8 mouse cellular contexts compared by ENCODE assay signal in the genomic region with DNA sequence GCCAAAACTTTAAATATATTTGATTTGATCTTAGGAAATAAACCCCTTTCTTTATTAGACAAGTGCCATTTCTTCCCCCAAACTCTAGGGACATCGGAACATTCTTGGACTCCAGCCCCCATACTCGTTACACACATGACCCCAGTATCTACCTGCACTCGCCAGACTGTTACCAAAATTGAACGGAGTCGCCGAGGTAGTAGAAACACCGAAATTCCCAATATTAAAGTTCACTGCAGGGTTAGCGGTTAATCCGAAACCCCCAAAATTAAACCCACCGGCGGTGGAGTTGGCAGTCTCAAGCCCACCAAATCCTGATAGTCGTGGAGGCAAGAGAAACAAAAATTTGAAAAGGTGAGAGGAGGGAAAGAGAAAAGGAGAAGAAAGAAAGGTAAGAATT. TPM values are rescaled to one million over a fixed set of nuclear protein-coding genes. Genes with fewer than 3 reads are reported as not detected.
DNase-seq lines count a peak whose midpoint lies in the region; ATAC-seq and TF ChIP-seq lines count a peak whose summit lies in the region.

No protein-coding gene starts in this region.

- H3K27me3 ChIP-seq in kidney, postnatal 0 days (ENCODE audit: insufficient read depth, low read length): no peaks in the 10 kb centered on the region
- no peaks in the 10 kb centered on the region for H3K27me3 ChIP-seq in heart, embryonic 16.5 days (ENCODE audit: control insufficient read depth, insufficient read depth, low read length)
- H3K27me3 ChIP-seq in midbrain, embryonic 12.5 days: no peaks in the 10 kb centered on the region

- no peaks in the 10 kb centered on the region for H3K4me1 ChIP-seq in kidney, postnatal 0 days (replicated peaks; ENCODE audit: insufficient read depth, low read length)
- H3K4me1 ChIP-seq in bone marrow, adult 2 months (ENCODE audit: control insufficient read depth, insufficient read depth, low read length): no peaks in the 10 kb centered on the region
- H3K4me1 ChIP-seq in heart, embryonic 16.5 days (ENCODE audit: control insufficient read depth, insufficient read depth, low read length): peaks cover 11% of the 10 kb centered on the region
- peaks cover 16% of the 10 kb centered on the region for H3K4me1 ChIP-seq in midbrain, embryonic 12.5 days

- TF ChIP-seq CTCF in kidney, postnatal 0 days (IDR thresholded peaks at IDR 0.05; ENCODE audit: low read depth): no peak
- no peak for TF ChIP-seq CTCF in bone marrow, adult 2 months (IDR thresholded peaks at IDR 0.05; ENCODE audit: control insufficient read depth, insufficient read depth, low read length)

- H3K4me2 ChIP-seq in kidney, postnatal 0 days (ENCODE audit: low read length): peak overlapping the region; percentile 85
- peak overlapping the region; percentile 69 for H3K4me2 ChIP-seq in heart, embryonic 16.5 days (ENCODE audit: low read depth, low read length)
- peak overlapping the region; percentile 87 for H3K4me2 ChIP-seq in midbrain, embryonic 12.5 days (replicated peaks)

- no peaks in the 10 kb centered on the region for H3K9me3 ChIP-seq in kidney, postnatal 0 days (replicated peaks; ENCODE audit: low read length)
- no peaks in the 10 kb centered on the region for H3K9me3 ChIP-seq in heart, embryonic 16.5 days (replicated peaks; ENCODE audit: control insufficient read depth, low read length)
- no peaks in the 10 kb centered on the region for H3K9me3 ChIP-seq in midbrain, embryonic 12.5 days

- 0 out of 2 replicates have a peak, but pooled peaks cover 3% of the 10 kb centered on the region for H3K36me3 ChIP-seq in kidney, postnatal 0 days (ENCODE audit: insufficient read depth, low read length)
- H3K36me3 ChIP-seq in heart, embryonic 16.5 days (ENCODE audit: control insufficient read depth, insufficient read depth): peaks cover 10% of the 10 kb centered on the region; the same call in 1 of the 2 replicates
- peaks cover 8% of the 10 kb centered on the region for H3K36me3 ChIP-seq in midbrain, embryonic 12.5 days

- under 1% methylated on average over 12 of the region's 12 CpGs for WGBS in kidney, postnatal 0 days
- under 1% methylated on average over 12 of the region's 12 CpGs for WGBS in bone marrow, adult 2 months
- WGBS in heart, embryonic 16.5 days: 1% methylated on average over 12 of the region's 12 CpGs
- 1% methylated on average over 12 of the region's 12 CpGs for WGBS in midbrain, embryonic 12.5 days

- TF ChIP-seq POLR2A in bone marrow, adult 2 months (IDR thresholded peaks at IDR 0.05; ENCODE audit: borderline replicate concordance, control insufficient read depth, low read depth, low read length): no peak

- no peak for ATAC-seq in kidney, postnatal 0 days (replicated peaks; ENCODE audit: low FRiP score, low read depth)
- no peak for ATAC-seq in heart, embryonic 16.5 days (replicated peaks; ENCODE audit: extremely low read depth, insufficient read depth, low FRiP score)
- ATAC-seq in midbrain, embryonic 12.5 days (ENCODE audit: low FRiP score, low read depth): no peak

- peak overlapping the region; percentile 81 for H3K9ac ChIP-seq in kidney, postnatal 0 days (ENCODE audit: low read depth, low read length)
- H3K9ac ChIP-seq in heart, embryonic 16.5 days (ENCODE audit: low read length): peak overlapping the region; percentile 98
- H3K9ac ChIP-seq in midbrain, embryonic 12.5 days (replicated peaks): peak overlapping the region; percentile 92

- peak; percentile 27 for DNase-seq in kidney, postnatal 0 days (ENCODE audit: low spot score)
- no peak for DNase-seq in kidney, postnatal 10 days
- no peak for DNase-seq in frontal cortex, postnatal 25 days (ENCODE audit: low spot score in 2 of 2)
- DNase-seq in right cerebral cortex, adult 2 months (ENCODE audit: low spot score in 2 of 2): no peak
- DNase-seq in thymus, adult 18-20 months: no peak

- no peak overlapping the region for H3K27ac ChIP-seq in kidney, postnatal 0 days
- peak overlapping the region; percentile 67; the same call in 1 of the 2 replicates for H3K27ac ChIP-seq in bone marrow, adult 2 months (ENCODE audit: control insufficient read depth, insufficient read depth, low read depth, low read length, poor library complexity)
- peak overlapping the region; percentile 88 for H3K27ac ChIP-seq in heart, embryonic 16.5 days (ENCODE audit: low read length)
- H3K27ac ChIP-seq in midbrain, embryonic 12.5 days (replicated peaks): no peak overlapping the region

- peak overlapping the region; percentile 99 for H3K4me3 ChIP-seq in kidney, postnatal 0 days (replicated peaks; ENCODE audit: low read depth, low read length)
- peak overlapping the region; percentile 66 for H3K4me3 ChIP-seq in bone marrow, adult 2 months (replicated peaks; ENCODE audit: control insufficient read depth, low read depth, low read length)
- H3K4me3 ChIP-seq in heart, embryonic 16.5 days (ENCODE audit: low read length): peak overlapping the region; percentile 98
- peak overlapping the region; percentile 98 for H3K4me3 ChIP-seq in midbrain, embryonic 12.5 days

RNA-seq across cellular contexts. Expression of a gene that starts 0.9 kb away (rescaled TPM):
- polyA plus RNA-seq in kidney, postnatal 0 days (2015; fragmentation: Nextera tagmentation; extraction: Ambion mirVana): 37.3 and 40.4 TPM in 2 replicates
- polyA plus RNA-seq in bone marrow, adult 2 months (2011; ENCODE audit: insufficient read depth, insufficient read length, low replicate concordance, missing spikeins): 7.8 and 19.4 TPM in 2 replicates
- 37.2 and 38.8 TPM in 2 replicates for polyA plus RNA-seq in heart, embryonic 16.5 days (2015; fragmentation: Nextera tagmentation; extraction: Ambion mirVana)
- polyA plus RNA-seq in midbrain, embryonic 12.5 days (2016; fragmentation: Nextera tagmentation; extraction: Ambion mirVana): 53.1 and 63.0 TPM in 2 replicates

Comparison
In these comparisons a context has a peak if more than half of its experiments do, and no peak if none do; other contexts are left out.
1. H3K27ac ChIP-seq: peak in bone marrow, adult 2 months (single experiment) and heart, embryonic 16.5 days (single experiment); none in kidney, postnatal 0 days (single experiment) and midbrain, embryonic 12.5 days (single experiment).
2. Peak in every context shown above with its lines, with median percentiles within 50 percentile points of each other: H3K4me2 ChIP-seq, H3K4me3 ChIP-seq and H3K9ac ChIP-seq.